Mouse (Mus musculus) heart, embryonic 11.5 days (tissue): ENCODE results near the gene Tcf20. TPM values are rescaled to one million over a fixed set of nuclear protein-coding genes. Genes with fewer than 3 reads are reported as not detected.
A peak's percentile ranks its signal among the peaks of the same experiment; 100 is the strongest.

Experiments
- ATAC-seq: fragments of 200-750 bp; cut with Nextera tagmentation; replicated peaks from 2 replicates; pipeline ENCODE4 v1.8.0; 2017; ENCODE audit warnings: moderate library complexity; ENCODE audit not compliant: insufficient number of reproducible peaks, low FRiP score, low TSS enrichment
- H3K27ac ChIP-seq: fragments of 300-500 bp; sonication (generic); 2 replicates; pipeline ENCODE4 v1.5.1; 2014; ENCODE audit warnings: mild to moderate bottlenecking, low read depth, low read length
- H3K27me3 ChIP-seq: fragments of 300-500 bp; sonication (generic); 2 replicates; pipeline ENCODE4 v1.6.1; 2014; ENCODE audit warnings: mild to moderate bottlenecking, low read length, mixed read lengths; ENCODE audit not compliant: control insufficient read depth, insufficient read depth
- H3K36me3 ChIP-seq: fragments of 300-500 bp; sonication (generic); 2 replicates; pipeline ENCODE4 v1.6.1; 2014; ENCODE audit warnings: mild to moderate bottlenecking, low read length, moderate library complexity, mixed read lengths; ENCODE audit not compliant: control insufficient read depth, insufficient read depth
- H3K4me1 ChIP-seq: fragments of 300-500 bp; sonication (generic); 2 replicates; pipeline ENCODE4 v1.6.1; 2014; ENCODE audit warnings: low read length; ENCODE audit not compliant: control insufficient read depth, insufficient read depth
- H3K4me2 ChIP-seq: fragments of 300-500 bp; sonication (generic); 2 replicates; pipeline ENCODE4 v1.6.1; 2014; ENCODE audit warnings: mild to moderate bottlenecking, moderate library complexity
- H3K4me3 ChIP-seq: fragments of 300-500 bp; sonication (generic); 2 replicates; pipeline ENCODE4 v1.5.1; 2014; ENCODE audit warnings: low read depth, low read length
- H3K9ac ChIP-seq: fragments of 300-500 bp; sonication (generic); 2 replicates; pipeline ENCODE4 v1.6.1; 2014; ENCODE audit warnings: mild to moderate bottlenecking, low read depth, low read length, moderate library complexity
- H3K9me3 ChIP-seq: fragments of 300-500 bp; sonication (generic); replicated peaks from 2 replicates; pipeline ENCODE4 v1.6.1; 2016; ENCODE audit warnings: low read length; ENCODE audit not compliant: control insufficient read depth
- WGBS: fragments of 180-500 bp; shearing (Covaris S2); extraction: QIAGEN DNeasy Blood & Tissue Kit; methylation state at CpG from one replicate; pipeline ENCODE4 v1.1.7; 2014; ENCODE audit not compliant: insufficient replicate concordance; 5-methylcytosine and 5-hydroxymethylcytosine counted together
- polyA plus RNA-seq: library from polyadenylated mRNA; unstranded; fragments of >200 nt; fragmentation: Nextera tagmentation; extraction: Ambion mirVana; gene quantifications from 2 replicates; pipeline ENCODE4 v1.2.1, GENCODE M21; 2014

The Tcf20 gene
- polyA plus RNA-seq, 1 experiment from 2014 or later: 6.7 TPM

DNA sequence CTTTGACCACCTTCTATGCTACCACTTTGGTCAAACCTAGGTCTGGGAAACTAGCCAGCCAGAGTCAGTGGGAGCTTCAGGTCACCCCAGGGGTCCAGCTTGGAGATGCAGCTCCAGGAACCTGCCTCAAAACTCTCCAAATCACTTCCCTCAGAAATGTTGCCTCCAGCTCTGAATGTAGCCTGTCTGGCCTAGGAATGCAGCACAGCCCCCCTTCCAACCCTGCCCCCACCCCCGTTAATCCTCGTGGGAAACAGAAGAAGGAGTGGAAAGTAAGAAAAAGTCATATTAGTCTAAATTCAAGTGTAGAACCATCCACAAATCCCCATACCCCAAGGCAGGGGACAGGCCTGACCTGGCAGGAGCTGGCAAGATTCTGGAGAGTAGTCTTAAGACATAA, 79.2 kb downstream of the Tcf20 start:
- peaks cover 26% of the 10 kb centered on the region for H3K4me1 ChIP-seq
- no peaks in the 10 kb centered on the region for H3K36me3 ChIP-seq
- no peak for ATAC-seq
- no peaks in the 10 kb centered on the region for H3K9me3 ChIP-seq
- no peak overlapping the region for H3K4me2 ChIP-seq
- H3K27ac ChIP-seq: no peak overlapping the region
- H3K4me3 ChIP-seq: no peak overlapping the region
- 23% methylated on average over 2 of the region's 2 CpGs for WGBS
- H3K9ac ChIP-seq: no peak overlapping the region
- H3K27me3 ChIP-seq: peaks cover 42% of the 10 kb centered on the region

DNA sequence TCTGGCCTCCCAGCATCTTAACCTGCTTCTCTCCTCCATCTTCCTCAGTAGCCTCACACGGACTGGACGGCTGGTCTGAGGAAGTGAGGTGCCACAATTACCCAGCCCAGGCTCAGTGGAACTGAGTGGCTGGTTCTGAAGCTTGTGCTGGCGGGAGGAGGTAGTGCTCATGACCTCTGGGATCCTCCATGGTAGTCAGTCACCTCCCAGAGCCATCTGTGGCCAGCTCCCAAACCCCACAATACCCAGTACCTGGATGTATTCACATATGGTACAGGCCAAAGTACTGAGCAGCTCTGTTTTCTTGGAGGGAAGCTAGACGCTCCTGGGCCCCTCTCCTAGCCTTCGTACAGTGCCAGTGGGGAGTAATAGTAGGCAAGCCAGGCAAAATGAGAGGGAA, 80.4 kb downstream of the Tcf20 start:
- ATAC-seq: no peak
- peaks cover 30% of the 10 kb centered on the region for H3K27me3 ChIP-seq
- no peak overlapping the region for H3K27ac ChIP-seq
- no peaks in the 10 kb centered on the region for H3K9me3 ChIP-seq
- no peaks in the 10 kb centered on the region for H3K36me3 ChIP-seq
- H3K9ac ChIP-seq: no peak overlapping the region; the same call in 1 of the 2 replicates
- H3K4me1 ChIP-seq: peaks cover 24% of the 10 kb centered on the region
- no peak overlapping the region for H3K4me2 ChIP-seq
- 78% methylated on average over 5 of the region's 5 CpGs for WGBS
- no peak overlapping the region for H3K4me3 ChIP-seq

DNA sequence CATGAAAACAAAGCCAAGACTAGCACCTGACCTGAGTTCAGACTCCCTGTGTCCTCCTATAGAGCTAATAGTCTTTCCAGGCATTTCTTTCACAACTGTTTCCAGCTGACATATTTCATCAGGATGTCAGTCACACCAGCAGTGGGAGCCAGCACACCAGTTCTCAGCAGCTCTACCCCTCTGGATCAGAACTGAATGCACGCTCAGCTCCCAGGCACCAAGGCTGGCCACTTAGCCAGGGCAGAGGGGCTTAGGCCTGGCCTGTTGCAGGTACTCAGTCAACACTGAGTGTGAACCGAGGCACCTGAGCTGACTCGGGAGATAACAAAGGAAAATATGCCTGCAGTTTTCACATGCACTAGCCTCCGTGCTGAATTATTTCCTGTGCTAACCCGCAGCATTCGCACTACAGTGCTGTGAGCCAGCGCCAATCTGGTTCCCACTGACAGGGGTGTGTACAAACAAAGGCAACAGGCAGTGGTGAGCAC, 81.1 kb downstream of the Tcf20 start:
- Histone ChIP-seq H3K27me3 (peaks cover 23% of the 10 kb centered on the region), H3K4me1 (peaks cover 21% of the 10 kb centered on the region), H3K4me3 (no peak overlapping the region), H3K36me3 (no peaks in the 10 kb centered on the region), H3K9ac (no peak overlapping the region; the same call in 1 of the 2 replicates), H3K27ac (no peak overlapping the region), H3K9me3 (no peaks in the 10 kb centered on the region), H3K4me2 (no peak overlapping the region)
- no peak for ATAC-seq
- WGBS: 49% methylated on average over 7 of the region's 7 CpGs

DNA sequence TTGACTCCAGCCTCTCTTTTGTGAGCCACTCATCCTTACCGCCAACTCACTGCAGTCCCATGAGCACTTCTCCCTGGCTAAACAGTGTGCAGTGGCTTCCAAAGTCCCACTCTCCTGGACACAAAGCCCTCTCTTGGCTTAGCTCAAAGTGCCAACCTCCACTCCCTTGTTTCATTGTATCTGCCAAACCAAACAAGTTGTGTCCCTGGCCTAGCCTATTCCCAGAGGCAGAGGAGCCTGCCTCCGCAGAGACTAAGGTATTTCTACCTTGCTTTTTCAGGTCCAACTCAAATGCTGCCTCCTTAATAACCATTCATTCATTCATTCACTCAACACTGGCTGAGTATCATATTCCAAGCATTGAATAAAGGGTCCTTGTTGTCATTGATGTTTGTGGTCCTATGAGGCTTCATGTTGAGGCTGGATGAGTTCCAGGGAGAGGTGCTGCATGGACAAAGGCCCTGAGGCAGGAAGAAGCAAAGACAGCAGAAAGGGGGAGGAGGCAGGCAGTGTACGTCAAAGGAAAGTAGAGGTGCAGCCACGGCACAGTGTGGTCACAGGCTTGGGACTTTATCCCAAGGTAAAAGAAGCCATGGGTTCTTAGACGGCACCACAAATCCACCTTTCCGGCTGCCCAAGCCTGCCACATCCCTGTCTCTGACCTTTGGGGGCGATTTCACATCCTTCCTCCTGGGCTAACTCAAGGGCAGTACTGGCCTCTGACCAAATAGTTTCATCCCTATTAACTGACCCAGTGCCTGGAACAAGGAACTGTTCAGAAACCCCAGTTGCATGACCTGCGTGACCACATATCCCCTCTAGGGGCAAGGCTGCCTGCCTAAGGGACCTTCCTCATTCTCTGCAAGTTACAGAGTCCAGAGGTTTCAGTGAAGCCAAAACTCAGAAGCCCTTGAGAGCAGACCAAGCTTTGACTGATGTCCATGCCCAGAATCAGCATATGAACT, 82.0 kb downstream of the Tcf20 start:
- H3K4me1 ChIP-seq: peaks cover 21% of the 10 kb centered on the region
- no peak overlapping the region for H3K9ac ChIP-seq
- H3K27ac ChIP-seq: no peak overlapping the region
- no peaks in the 10 kb centered on the region for H3K9me3 ChIP-seq
- H3K27me3 ChIP-seq: peaks cover 14% of the 10 kb centered on the region
- WGBS: 79% methylated on average over 8 of the region's 8 CpGs
- H3K36me3 ChIP-seq: no peaks in the 10 kb centered on the region
- no peak for ATAC-seq
- no peak overlapping the region for H3K4me3 ChIP-seq
- no peak overlapping the region for H3K4me2 ChIP-seq

DNA sequence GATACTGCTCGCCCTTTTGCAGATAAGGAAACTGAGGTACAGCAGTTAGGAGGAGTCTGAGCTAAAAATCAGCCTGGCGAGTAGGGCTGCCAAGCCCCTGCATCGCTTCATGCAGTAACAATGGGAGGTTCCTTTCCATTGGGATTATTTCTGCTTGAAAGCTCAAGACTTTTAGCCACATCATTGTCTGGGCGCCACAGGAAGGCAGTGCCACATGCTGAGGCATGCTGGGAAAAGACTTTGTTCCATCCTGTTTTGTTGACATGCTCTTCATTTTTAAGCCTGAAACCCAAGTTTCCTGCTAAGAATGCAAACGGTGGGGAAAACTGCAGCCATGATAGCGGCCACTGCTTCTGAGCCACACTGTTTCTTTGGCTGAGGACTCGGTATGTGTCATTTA, 83.1 kb downstream of the Tcf20 start:
- H3K4me2 ChIP-seq: no peak overlapping the region
- 35% methylated on average over 7 of the region's 7 CpGs for WGBS
- peaks cover 5% of the 10 kb centered on the region for H3K27me3 ChIP-seq
- H3K4me1 ChIP-seq: peaks cover 25% of the 10 kb centered on the region
- no peak overlapping the region for H3K27ac ChIP-seq
- no peaks in the 10 kb centered on the region for H3K9me3 ChIP-seq
- no peaks in the 10 kb centered on the region for H3K36me3 ChIP-seq
- no peak overlapping the region for H3K9ac ChIP-seq
- no peak overlapping the region for H3K4me3 ChIP-seq
- ATAC-seq: no peak

DNA sequence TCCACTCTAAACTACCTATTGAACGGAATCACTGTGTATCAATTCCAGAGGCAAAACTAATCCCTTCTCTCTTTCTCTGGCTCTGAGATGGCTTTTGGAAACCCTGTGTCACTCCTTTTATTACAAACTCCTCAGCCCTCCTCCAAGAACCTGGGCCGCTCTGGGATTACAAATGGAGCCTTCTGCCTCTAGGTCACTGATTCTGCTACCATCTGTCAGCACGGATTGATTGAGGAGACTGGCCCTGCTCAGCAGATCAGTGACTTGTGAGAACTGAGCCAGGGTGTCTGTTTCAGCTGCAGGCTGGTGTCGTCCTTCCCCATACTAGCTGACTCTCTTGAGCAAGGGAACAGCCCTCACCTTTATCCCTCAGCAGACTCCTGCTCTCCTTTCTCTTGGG, 85.2 kb downstream of the Tcf20 start:
- H3K9ac ChIP-seq: no peak overlapping the region
- H3K4me1 ChIP-seq: peaks cover 34% of the 10 kb centered on the region
- no peak overlapping the region for H3K27ac ChIP-seq
- H3K27me3 ChIP-seq: peaks cover 2% of the 10 kb centered on the region; the same call in 1 of the 2 replicates
- H3K4me2 ChIP-seq: no peak overlapping the region
- 44% methylated on average over 4 of the region's 4 CpGs for WGBS
- no peaks in the 10 kb centered on the region for H3K9me3 ChIP-seq
- no peak for ATAC-seq
- no peak overlapping the region for H3K4me3 ChIP-seq
- H3K36me3 ChIP-seq: no peaks in the 10 kb centered on the region

DNA sequence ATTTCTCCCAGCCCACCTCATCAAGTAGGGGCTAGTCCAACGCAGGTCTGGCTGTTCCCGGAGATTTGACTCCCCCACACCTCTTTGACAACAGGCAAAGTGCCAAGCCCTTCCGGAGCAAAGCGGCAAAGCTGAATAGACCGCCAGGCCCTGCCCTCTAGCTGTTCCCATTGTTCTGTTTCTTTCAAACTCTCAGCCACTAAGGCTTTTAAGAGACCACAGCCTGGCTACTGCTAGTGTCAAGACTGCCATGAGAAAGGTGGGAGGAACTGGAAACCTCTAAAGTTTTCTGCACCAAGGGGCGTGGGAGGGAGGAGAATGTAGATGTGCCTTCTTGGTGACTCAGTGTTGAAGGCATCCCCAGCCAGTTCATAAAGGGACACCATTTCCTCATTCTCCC, 86.4 kb downstream of the Tcf20 start:
- Histone ChIP-seq H3K4me1 (peaks cover 31% of the 10 kb centered on the region), H3K27ac (no peak overlapping the region), H3K4me3 (no peak overlapping the region), H3K36me3 (no peaks in the 10 kb centered on the region), H3K9me3 (no peaks in the 10 kb centered on the region), H3K9ac (no peak overlapping the region), H3K27me3 (no peaks in the 10 kb centered on the region), H3K4me2 (no peak overlapping the region)
- ATAC-seq: no peak
- WGBS: 25% methylated on average over 6 of the region's 6 CpGs

DNA sequence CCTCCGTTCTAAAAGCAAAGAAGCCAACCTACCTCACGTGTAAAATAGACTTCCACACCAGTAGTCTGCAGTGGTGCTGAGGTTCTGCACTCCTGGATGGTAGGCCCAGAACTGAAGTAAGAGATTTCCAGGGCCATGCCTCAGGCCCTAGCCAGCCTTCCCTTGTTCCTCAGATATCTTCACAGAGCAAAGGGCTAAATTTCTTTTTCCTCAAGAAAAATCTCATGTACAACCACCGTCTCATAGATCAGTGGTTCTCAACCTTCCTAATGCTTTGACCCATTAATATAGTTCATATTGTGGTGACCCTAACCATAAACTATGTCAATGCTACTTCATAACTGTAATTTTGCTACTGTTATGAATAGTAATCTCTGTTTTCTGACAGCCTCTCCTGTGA, 87.3 kb downstream of the Tcf20 start:
- H3K27me3 ChIP-seq: no peaks in the 10 kb centered on the region
- 29% methylated on average over 3 of the region's 3 CpGs for WGBS
- peak overlapping the region; percentile 96 for H3K4me2 ChIP-seq
- H3K36me3 ChIP-seq: no peaks in the 10 kb centered on the region
- H3K27ac ChIP-seq: no peak overlapping the region
- H3K4me3 ChIP-seq: peak overlapping the region; percentile 99
- H3K9me3 ChIP-seq: no peaks in the 10 kb centered on the region
- H3K9ac ChIP-seq: peak overlapping the region; percentile 67
- peaks cover 30% of the 10 kb centered on the region for H3K4me1 ChIP-seq
- no peak for ATAC-seq
